Mouse (Mus musculus) forelimb bud, embryonic 11.5 days (tissue): ENCODE results near the gene Lta.

ENCODE experiments used
- DNase-seq: peaks from one replicate; pipeline ENCODE4 v3.0.0-alpha.2; 2012; ENCODE audit warnings: low read depth, low spot score

Lta gene

GRCm38 (mm10) chr17:35209785-35210535 lies 4.8 kb upstream of the Lta start:
- no peak for DNase-seq

- DNase-seq: no peak
Measured at GRCm38 (mm10) chr17:35205380-35205769, 224 bp upstream of the Lta start.

DNA sequence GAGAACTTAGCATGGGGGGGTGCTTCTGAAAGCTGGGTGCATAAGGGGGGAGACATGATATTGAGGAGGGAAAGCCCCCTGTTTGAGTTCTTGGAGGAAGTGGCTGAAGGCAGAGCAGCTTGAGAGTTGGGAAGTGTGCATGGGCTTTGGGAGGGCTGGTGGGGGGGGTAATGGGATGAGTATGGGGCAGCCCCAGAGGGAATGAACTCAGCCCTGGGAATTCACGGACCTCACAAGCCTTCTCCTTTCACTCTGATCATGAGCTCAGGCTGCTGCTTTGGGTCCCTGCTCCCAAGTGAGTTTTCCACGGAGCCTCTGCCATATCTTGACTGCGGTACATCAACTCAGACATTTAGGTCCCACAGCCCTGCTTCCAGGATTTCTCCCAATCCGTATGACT lies 2.7 kb downstream of the Lta start:
- DNase-seq: no peak

DNA sequence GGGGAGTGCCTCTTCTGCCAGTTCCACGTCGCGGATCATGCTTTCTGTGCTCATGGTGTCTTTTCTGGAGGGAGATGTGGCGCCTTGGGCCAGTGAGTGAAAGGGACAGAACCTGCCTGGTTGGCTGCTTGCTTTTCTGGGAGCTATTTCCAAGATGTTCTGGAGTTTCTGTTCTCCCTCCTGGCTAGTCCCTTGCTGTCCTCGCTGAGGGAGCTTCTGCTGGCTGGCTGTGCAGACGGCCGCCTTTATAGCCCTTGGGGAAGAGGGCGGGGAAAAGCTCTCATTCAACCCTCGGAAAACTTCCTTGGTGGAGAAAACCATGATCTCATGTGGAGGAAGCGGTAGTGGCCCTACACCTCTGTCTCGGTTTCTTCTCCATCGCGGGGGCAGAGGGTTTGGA lies 3.4 kb downstream of the Lta start, which contains the start of gene Tnf:
Gene Tnf (minus strand): TSS at position 221 of the 400 bp plus-strand sequence.
- no peak for DNase-seq

- no peak for DNase-seq
Measured at GRCm38 (mm10) chr17:35201128-35201527, 4.0 kb downstream of the Lta start.

- no peak for DNase-seq
Measured at GRCm38 (mm10) chr17:35200398-35200797, 4.8 kb downstream of the Lta start.

GRCm38 (mm10) chr17:35198946-35199345 lies 6.2 kb downstream of the Lta start:
- no peak for DNase-seq

DNA sequence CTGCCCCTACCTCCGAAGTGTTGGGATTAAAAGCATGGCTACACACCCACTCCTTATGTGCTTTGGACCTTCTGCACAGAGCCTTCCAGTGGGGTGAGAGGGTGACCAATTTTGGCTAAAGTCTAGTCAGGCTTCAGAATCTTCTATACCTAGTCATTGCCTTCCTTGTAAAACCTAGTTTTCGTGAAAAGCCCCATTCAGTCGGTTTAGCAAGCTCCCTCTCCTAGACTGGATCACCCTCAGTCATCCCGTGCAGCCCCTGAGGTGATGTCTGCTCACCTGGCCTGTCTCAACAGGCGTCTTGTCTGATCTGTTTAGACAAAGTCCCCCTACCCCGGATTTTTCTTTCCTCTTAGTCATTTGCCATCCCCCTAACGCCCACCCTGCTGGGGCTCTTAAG lies 7.1 kb downstream of the Lta start:
- no peak for DNase-seq

DNA sequence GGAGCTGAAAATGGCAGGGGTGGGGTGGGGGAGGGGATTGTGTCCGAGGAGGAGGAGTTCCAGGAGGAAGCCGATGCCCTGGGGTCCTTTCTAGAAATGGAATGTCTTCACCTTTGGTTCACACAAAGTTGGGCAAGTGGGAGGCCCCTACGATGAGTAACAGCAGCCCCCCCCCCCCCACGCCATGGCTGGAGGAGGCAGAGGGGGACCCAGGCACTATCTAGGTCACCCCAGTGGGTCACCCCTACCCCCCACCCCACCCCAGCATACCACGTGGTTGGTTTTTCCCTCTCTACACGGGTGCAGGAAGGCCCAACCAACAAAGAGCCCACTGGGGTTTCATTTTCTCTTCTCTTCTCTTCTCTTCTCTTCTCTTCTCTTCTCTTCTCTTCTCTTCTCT lies 8.0 kb downstream of the Lta start:
- no peak for DNase-seq

GRCm38 (mm10) chr17:35196321-35196641 lies 8.9 kb downstream of the Lta start:
- DNase-seq: no peak

DNA sequence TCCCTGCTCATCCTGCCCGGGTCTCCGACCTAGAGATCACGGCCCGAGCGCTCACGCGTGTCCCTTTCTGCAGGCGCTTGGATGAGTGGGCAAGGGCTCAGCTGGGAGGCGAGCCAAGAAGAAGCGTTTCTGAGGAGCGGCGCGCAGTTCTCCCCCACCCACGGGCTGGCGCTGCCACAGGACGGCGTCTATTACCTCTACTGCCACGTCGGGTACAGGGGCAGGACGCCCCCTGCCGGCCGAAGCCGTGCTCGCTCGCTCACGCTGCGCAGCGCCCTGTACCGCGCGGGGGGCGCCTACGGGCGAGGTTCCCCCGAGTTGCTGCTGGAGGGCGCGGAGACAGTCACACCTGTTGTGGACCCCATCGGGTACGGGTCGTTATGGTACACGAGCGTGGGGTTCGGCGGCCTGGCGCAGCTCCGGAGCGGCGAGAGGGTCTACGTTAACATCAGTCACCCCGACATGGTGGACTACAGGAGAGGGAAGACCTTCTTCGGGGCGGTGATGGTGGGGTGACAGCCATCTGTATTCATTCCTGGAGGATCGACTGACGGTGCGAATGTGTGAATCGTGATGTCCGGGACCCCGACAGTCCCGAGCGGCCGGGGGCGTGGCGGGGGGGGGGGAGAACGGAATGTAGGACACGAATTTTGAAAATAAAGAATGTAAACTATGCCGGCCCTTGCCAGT lies 9.4 kb downstream of the Lta start:
- DNase-seq: peak; percentile 69

GRCm38 (mm10) chr17:35194844-35195630 lies 10.1 kb downstream of the Lta start:
- no peak for DNase-seq

DNA sequence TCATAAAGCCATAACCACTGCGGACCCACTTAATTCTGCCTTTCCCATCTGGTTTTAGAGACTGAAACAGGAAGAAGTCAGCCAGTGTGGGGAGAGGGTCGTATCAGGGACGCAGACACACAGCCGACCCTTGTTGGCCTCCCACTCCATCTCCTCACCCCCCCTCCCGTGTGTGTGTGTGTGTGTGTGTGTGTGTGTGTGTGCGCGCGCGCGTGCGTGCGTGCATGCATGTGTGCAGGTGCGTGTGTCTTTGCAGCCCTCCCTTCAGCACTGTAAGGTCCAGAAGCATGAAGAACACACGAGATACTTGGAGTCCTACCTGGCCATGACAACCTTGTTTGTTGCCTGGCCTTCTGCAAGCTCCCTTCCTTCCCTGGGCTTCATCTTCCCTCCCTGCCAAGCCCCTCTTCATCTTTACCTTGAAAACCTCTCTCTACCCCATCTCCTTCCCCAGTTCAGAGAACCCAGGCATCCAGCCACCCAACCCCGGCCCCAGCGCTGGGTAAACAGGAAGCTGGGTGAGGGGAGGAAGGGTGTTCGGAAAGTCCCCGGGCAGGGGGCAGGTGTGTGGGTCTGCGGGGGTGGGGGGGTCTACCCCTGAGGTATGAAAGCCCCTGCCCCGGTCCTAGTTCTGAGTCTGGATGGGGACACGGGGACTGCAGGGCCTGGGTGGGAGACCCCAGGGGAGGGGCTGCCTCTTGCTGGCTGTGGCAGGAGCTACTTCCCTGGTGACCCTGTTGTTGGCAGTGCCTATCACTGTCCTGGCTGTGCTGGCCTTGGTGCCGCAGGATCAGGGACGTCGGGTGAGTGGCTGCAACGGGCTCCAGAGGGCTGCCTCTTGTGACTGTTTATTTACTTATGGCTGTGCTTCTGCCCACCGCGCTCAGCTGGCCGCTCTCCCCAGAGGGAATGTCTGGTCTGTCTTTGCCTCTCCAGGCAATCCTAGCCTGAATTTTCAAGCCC lies 11.0 kb downstream of the Lta start, which contains the start of gene Ltb:
Gene Ltb (plus strand): TSS at position 559 of the 963 bp plus-strand sequence.
- DNase-seq: no peak

DNA sequence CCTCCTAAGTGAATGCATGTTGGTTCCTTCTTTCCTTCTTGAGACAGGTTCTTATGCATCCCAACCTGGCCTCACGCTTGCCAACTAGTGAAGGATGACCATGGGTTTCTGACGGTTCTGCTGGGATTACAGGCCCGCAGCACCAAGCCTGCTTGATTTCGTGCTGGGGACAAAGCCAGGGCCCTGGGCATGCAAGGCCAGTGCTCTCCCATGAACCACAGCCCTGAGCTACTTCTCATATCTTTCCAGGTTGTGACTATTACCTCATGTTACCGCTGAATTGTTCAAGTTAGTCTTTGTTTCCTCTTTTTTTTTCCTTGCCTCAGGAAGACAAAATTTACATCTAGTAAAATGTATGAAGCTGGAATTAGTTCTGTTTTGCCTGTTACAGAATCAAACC lies 12.2 kb downstream of the Lta start:
- DNase-seq: no peak

GRCm38 (mm10) chr17:35191723-35192122 lies 13.4 kb downstream of the Lta start:
- DNase-seq: no peak

- no peak for DNase-seq
Measured at GRCm38 (mm10) chr17:35190096-35190495, 15.1 kb downstream of the Lta start.

- DNase-seq: no peak
Measured at GRCm38 (mm10) chr17:35189186-35189585, 16.0 kb downstream of the Lta start.

GRCm38 (mm10) chr17:35187959-35188610 lies 17.1 kb downstream of the Lta start, which contains the start of gene Lst1:
TSS of gene Lst1 (minus strand) at chr17:35188439.
- no peak for DNase-seq

- DNase-seq: no peak
Measured at GRCm38 (mm10) chr17:35187345-35187744, 17.8 kb downstream of the Lta start.

GRCm38 (mm10) chr17:35186681-35187080 lies 18.5 kb downstream of the Lta start:
- peak; percentile 61 for DNase-seq
